Mouse (Mus musculus) Patski (cell line): ENCODE data around the gene Tmsb10. TPM values are rescaled to one million over a fixed set of nuclear protein-coding genes. Genes with fewer than 3 reads are reported as not detected.

ENCODE experiments used
- ATAC-seq: fragments of 100-300 bp; one replicate; pipeline ENCODE4 v1.8.0; 2021
- CTCF ChIA-PET: fragments of 350-600 bp; sonication (Branson Sonifier 250); formaldehyde crosslinking; loops from one replicate; lab custom pipeline; 2022; ENCODE audit warnings: inconsistent platforms; lab: Charles Lee
- POLR2A ChIA-PET: fragments of 350-600 bp; sonication (Branson Sonifier 250); formaldehyde crosslinking; loops from one replicate; lab custom pipeline; 2022; ENCODE audit warnings: antibody characterized with exemption, inconsistent platforms; lab: Charles Lee
- DNase-seq: peaks from one replicate; pipeline ENCODE4 v3.0.0-alpha.2; 2011; ENCODE audit warnings: low read depth, low spot score
- H3K27me3 ChIP-seq: fragments of 371-371 bp; one replicate; pipeline ENCODE4 v1.5.1; 2021
- CTCF ChIP-seq: fragments of 100-300 bp; IDR thresholded peaks from one replicate; pipeline ENCODE4 v1.5.1; 2021
- in situ Hi-C: fragments of 300-500 bp; cut with MboI; formaldehyde crosslinking; loops from 3 replicates; pipeline ENCODE4 v1.11.1; 2018; ENCODE audit warnings: low pct_unique_long_range_greater_than_20kb, mixed read lengths
- polyA plus RNA-seq: library from polyadenylated mRNA; unstranded; gene quantifications from one replicate; pipeline ENCODE4 v1.2.3, GENCODE M21; 2021

Tmsb10 gene
- polyA plus RNA-seq, 1 experiment from 2014 or later = 350 TPM

GRCm38 (mm10) chr6:72981124-72981651 lies 22.6 kb upstream of the Tmsb10 start:
- ChIA-PET POLR2A (no interaction called here), CTCF (interaction anchor here (1.4 to 2.3 kb wide), 2 partner anchors 14 to 43 kb away, joined by 4 to 5 read pairs; no protein-coding TSS in a partner anchor)
- DNase-seq (no peak), ATAC-seq (peak; percentile 93)
- in situ Hi-C loops = no loop called here
- no peak for TF ChIP-seq CTCF
- no peaks in the 10 kb centered on the region for H3K27me3 ChIP-seq

GRCm38 (mm10) chr6:72976866-72977265 lies 18.3 kb upstream of the Tmsb10 start:
- H3K27me3 ChIP-seq = no peaks in the 10 kb centered on the region
- ChIA-PET POLR2A (no interaction called here), CTCF (no interaction called here)
- ATAC-seq = no peak
- no peak for DNase-seq
- in situ Hi-C loops = no loop called here
- TF ChIP-seq CTCF = no peak

- H3K27me3 ChIP-seq = no peaks in the 10 kb centered on the region
- no peak for TF ChIP-seq CTCF
- ATAC-seq (no peak), DNase-seq (no peak)
- ChIA-PET CTCF (interaction anchor here (0.9 kb wide), 1 partner anchor 9 kb away, joined by 3 read pairs; no protein-coding TSS in a partner anchor), POLR2A (no interaction called here)
- in situ Hi-C loops = no loop called here
Measured at GRCm38 (mm10) chr6:72971074-72971473, 12.5 kb upstream of the Tmsb10 start.

GRCm38 (mm10) chr6:72969787-72970186 lies 11.2 kb upstream of the Tmsb10 start:
- no peaks in the 10 kb centered on the region for H3K27me3 ChIP-seq
- TF ChIP-seq CTCF = no peak
- in situ Hi-C loops = no loop called here
- CTCF ChIA-PET = interaction anchor here (1.3 to 2.0 kb wide), 2 partner anchors 9 to 10 kb away, joined by 5 to 6 read pairs; no protein-coding TSS in a partner anchor
- DNase-seq = no peak
- POLR2A ChIA-PET = no interaction called here
- no peak for ATAC-seq

GRCm38 (mm10) chr6:72965199-72965598 lies 6.7 kb upstream of the Tmsb10 start:
- H3K27me3 ChIP-seq = no peaks in the 10 kb centered on the region
- no peak for DNase-seq
- ChIA-PET CTCF (no interaction called here), POLR2A (interaction anchor here (1.0 kb wide), 1 partner anchor 57 kb away, joined by 5 read pairs; no protein-coding TSS in a partner anchor)
- no peak for ATAC-seq
- TF ChIP-seq CTCF = no peak
- in situ Hi-C loops = no loop called here

GRCm38 (mm10) chr6:72962281-72962741 lies 3.8 kb upstream of the Tmsb10 start:
- POLR2A ChIA-PET = no interaction called here
- no peaks in the 10 kb centered on the region for H3K27me3 ChIP-seq
- CTCF ChIA-PET = no interaction called here
- in situ Hi-C loops = no loop called here
- TF ChIP-seq CTCF = no peak
- DNase-seq (no peak), ATAC-seq (no peak)

GRCm38 (mm10) chr6:72961603-72962002 lies 3.1 kb upstream of the Tmsb10 start:
- in situ Hi-C loops = no loop called here
- no peak for TF ChIP-seq CTCF
- H3K27me3 ChIP-seq = no peaks in the 10 kb centered on the region
- no peak for ATAC-seq
- ChIA-PET POLR2A (interaction anchor here (0.7 kb wide), 1 partner anchor 178 kb away, joined by 5 read pairs; no protein-coding TSS in a partner anchor), CTCF (no interaction called here)
- no peak for DNase-seq

GRCm38 (mm10) chr6:72960675-72961074 lies 2.1 kb upstream of the Tmsb10 start:
- ChIA-PET POLR2A (no interaction called here), CTCF (interaction anchor here (0.9 to 1.8 kb wide), 2 partner anchors 9 to 19 kb away, joined by 3 to 5 read pairs; no protein-coding TSS in a partner anchor)
- DNase-seq (no peak), ATAC-seq (no peak)
- in situ Hi-C loops = no loop called here
- TF ChIP-seq CTCF = no peak
- no peaks in the 10 kb centered on the region for H3K27me3 ChIP-seq

GRCm38 (mm10) chr6:72959175-72959574 lies 627 bp upstream of the Tmsb10 start:
- in situ Hi-C loops = no loop called here
- TF ChIP-seq CTCF = no peak
- ChIA-PET POLR2A (interaction anchor here (1.0 kb wide), 1 partner anchor 55 kb away, joined by 3 read pairs; no protein-coding TSS in a partner anchor), CTCF (interaction anchor here (1.8 to 4.6 kb wide), 2 partner anchors 11 to 19 kb away, joined by 5 to 12 read pairs; no protein-coding TSS in a partner anchor)
- H3K27me3 ChIP-seq = no peaks in the 10 kb centered on the region
- DNase-seq (no peak), ATAC-seq (no peak)

- no peak for TF ChIP-seq CTCF
- ATAC-seq = peak; percentile 75
- no peak for DNase-seq
- ChIA-PET CTCF (interaction anchor here (1.5 to 4.6 kb wide), 2 partner anchors 18 to 51 kb away, joined by 3 to 12 read pairs; no protein-coding TSS in a partner anchor), POLR2A (interaction anchor here (1.0 kb wide), 1 partner anchor 56 kb away, joined by 3 read pairs; no protein-coding TSS in a partner anchor)
- H3K27me3 ChIP-seq = no peaks in the 10 kb centered on the region
- in situ Hi-C loops = no loop called here
Measured at GRCm38 (mm10) chr6:72957676-72958641, 589 bp downstream of the Tmsb10 start.
